Mouse (Mus musculus): Measurements from ENCODE around the gene Sec11a.
A peak's percentile ranks its signal among the peaks of the same experiment; 100 is the strongest.

Gene Sec11a

DNA sequence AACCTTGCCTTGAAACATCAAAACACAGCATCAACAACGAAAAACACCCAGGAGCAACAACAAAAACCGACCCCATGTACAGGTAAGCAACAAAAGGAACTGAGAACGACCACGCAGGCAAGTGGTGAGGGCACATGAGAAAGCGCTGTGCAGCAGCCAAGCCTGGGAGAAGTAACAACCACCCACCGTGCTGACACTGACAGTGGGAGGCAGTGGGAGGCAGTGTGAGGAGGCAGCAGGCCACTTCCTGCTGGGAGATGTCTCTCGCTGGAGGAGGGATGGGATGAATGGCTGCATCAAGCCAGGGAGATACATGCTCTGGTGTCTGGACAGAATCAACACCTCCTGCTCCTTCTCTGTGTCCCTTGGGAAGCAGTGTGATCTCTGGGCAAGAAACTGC is 50.4 kb downstream of the Sec11a start:
- no peak for DNase-seq (ENCODE audit: low spot score)

- no peak for DNase-seq (ENCODE audit: low spot score)
Observed at GRCm38 (mm10) chr7:80894815-80895519, 52.6 kb downstream of the Sec11a start.

- DNase-seq (ENCODE audit: low spot score): no peak
Observed at GRCm38 (mm10) chr7:80894196-80894595, 53.4 kb downstream of the Sec11a start.

DNA sequence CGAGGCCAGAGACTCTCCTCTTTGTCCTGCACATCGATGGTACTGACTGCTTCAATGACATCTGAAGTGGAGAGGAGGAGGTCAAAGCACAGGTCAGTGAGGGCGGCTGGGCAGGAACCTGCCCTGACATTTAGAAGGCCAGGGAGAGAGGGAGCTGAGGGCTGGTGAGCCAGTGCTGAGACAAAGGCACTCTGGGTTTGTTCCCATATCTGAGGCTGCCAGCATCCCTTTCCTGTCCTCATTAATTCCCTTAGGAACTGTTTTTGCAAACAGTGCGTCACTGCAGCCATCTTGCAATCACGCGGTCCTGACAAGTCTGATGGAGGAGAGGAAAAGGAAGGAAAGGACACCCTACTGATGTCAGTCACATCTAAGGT is 53.8 kb downstream of the Sec11a start:
- no peak for DNase-seq (ENCODE audit: low spot score)

DNA sequence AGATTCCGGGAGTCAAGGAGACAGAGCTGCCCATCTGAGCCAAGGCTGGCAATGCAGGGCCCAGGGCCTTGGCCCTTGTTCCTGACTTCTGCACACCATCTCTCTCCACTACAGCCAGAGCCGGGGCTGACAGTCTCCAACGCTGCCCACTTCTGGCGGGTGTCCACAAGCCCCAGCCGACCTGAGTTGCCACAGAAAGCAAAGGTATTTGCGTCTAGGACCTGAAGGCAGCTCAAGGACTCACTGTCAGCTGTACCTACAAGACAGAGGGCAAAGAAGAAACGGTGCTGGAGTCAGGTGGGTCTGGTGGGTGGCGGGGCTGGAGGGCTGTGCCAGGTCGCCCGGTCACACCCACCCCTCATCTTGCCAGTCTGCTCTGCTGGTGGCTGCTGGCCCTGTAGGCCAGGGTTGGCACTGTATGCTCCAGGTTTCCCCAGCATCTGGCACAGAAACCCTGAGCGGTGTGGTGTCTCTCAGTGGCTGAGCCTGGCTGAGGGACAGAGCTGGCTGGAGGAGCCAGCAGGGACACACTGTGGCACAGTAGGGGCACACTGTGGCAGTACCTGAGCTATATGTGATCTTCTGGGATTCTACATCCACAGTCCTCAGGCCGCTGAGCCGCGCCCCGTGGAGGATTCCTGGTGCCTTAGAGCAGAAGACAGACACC is 54.4 kb downstream of the Sec11a start:
- no peak for DNase-seq (ENCODE audit: low spot score)

DNA sequence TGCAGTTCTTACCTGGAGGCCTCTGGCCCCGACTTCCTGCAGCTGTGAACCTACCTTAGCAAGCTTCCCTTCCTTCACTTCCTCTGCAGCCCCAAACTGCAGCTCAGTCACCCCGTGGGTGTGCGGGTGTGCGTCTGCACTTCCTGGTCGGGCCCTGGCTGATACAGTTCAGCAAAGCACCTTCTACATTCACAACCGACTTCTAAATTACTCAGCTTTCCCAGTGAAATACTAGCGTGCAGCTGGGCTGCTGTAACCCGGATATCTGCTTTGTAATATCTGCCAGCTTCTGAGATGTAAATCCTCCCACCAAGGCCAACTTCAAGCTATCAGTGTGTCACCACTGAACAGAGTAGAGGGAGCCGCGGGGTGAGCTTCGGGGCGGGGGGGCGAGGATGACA is 57.7 kb downstream of the Sec11a start:
- DNase-seq (ENCODE audit: low spot score): no peak

DNA sequence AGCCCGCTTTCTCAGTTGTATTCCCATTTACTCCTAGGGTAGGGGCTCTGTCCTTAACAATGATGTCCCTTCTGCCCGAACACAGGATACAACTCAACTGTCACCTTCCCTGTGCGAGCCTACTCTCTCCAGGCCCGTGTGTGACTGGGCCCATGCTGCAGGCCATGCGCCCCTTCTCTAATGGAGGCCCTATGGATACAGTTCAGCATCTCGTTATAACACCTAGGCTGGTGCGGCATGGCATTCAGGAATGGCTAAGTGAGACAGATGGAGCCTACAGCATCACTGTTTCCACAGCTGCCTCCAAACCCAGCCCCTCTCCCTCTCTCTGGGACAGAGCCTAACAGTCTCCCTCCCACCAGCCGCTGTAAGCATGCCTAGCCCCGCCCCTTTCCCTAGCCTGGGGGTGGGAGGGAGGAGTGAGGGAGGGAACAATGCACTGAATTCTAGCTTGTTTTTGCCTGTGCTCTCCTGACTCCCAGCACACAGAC is 58.5 kb downstream of the Sec11a start:
- DNase-seq (ENCODE audit: low spot score): no peak

GRCm38 (mm10) chr7:80888595-80888994 is 59.0 kb downstream of the Sec11a start:
- DNase-seq (ENCODE audit: low spot score): no peak

DNA sequence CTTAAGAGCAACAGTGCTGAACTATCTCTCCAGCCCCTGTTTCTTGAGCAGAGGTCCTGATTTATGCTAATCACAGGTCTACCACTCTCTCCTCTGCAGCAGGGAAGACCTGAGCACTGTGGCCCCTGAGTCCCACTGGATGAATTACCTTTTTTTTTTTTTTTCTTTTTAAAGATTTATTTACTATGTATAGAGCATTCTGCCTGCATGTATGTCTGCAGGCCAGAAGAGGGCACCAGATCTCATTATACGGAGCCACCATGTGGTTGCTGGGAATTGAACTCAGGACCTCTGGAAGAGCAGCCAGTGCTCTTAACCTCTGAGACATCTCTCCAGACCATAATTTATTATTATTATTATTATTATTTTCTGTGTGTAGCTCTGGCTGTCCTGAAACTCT is 61.9 kb downstream of the Sec11a start:
- DNase-seq (ENCODE audit: low spot score): no peak

- no peak for DNase-seq (ENCODE audit: low spot score)
Observed at GRCm38 (mm10) chr7:80882830-80883505, 64.6 kb downstream of the Sec11a start.

DNA sequence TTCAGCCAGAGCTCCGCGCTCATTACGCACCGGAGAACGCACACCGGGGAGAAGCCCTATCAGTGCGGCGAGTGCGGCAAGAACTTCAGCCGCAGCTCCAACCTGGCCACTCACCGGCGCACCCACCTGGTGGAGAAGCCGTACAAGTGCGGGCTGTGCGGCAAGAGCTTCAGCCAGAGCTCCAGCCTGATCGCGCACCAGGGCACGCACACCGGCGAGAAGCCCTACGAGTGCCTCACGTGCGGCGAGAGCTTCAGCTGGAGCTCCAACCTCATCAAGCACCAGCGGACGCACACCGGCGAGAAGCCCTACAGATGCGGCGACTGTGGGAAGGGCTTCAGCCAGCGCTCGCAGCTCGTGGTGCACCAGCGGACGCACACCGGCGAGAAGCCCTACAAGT is 71.9 kb downstream of the Sec11a start:
- DNase-seq (ENCODE audit: low spot score): no peak

GRCm38 (mm10) chr7:80873631-80874030 is 73.9 kb downstream of the Sec11a start:
- DNase-seq (ENCODE audit: low spot score): no peak

DNA sequence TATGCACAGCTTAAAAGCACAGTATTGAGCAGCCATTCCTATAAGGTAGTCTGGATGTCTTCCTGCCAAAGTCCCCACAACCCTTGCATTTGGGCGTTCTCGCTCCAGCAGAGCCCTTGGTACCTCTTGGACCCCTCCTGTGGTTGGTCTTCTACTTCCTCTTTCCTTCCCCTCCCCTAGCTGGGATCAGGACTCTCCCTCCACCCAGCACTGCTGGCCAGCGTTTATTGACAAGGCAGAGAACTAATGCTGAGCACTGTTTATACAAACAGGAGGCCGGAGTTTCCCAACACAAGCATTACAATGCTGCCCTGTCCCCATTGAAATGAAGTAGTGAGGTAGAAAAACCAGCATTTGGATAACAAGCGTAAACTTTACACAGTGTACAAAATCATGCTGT is 74.5 kb downstream of the Sec11a start:
- no peak for DNase-seq (ENCODE audit: low spot score)

DNA sequence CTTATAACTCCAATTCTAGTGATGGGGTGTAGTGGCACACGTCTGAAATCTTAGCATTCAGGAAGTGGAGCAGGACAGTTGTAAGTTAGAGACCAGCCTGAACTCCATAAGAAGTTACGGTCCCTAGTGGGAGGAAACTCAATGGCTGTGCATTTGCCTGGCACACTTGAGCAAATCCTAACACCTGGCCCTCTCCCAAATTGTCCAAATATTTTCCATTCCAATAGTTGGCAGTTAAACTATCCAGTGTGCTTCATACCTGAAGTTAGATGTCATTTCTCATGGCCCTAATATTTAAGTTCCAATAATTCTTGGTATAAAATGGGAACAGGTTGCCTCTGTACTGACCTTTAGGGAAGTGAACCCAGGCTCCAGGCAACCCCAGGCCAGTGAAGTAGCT is 78.9 kb downstream of the Sec11a start:
- DNase-seq (ENCODE audit: low spot score): no peak

- DNase-seq (ENCODE audit: low spot score): no peak
Observed at GRCm38 (mm10) chr7:80866514-80867147, 80.9 kb downstream of the Sec11a start.

DNA sequence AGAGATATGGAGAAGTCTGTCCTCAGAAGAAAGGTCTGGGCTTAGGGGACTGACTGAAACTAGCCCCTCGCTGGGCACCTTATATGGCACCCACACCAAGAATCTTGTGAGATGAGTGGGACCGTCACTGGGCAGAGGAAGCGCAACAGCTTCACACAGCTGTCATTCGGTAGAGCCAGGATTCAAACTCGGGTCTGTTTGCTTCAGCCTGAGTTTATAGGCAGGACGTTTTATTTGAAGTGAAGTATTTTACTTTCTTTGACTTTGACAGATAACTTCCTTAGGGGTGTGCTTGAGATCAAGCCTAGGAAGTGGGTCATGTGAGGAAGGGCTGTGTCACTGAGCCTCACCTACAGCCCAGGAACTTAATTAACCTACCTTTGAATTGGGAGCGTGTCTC is 82.1 kb downstream of the Sec11a start:
- no peak for DNase-seq (ENCODE audit: low spot score)

DNA sequence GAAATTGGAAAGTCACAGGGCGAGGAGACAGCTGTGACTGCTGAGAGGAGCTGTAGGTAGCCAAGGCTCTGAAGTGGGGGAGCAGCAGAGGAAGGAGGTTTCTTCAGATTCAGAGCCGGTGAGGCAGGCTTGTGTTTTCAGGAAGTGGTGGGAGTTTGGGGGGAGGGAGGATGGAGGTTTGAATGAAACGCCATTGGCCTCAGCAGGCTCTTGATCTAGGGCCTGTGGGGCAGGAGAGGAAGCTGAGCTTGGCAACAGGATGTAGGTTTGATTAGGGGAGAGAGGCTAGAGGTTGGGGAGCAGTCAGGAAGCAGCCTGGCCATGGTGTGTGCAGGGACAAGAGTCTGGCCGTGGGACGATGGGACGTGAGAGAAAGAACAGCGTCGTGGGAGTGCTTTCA is 82.7 kb downstream of the Sec11a start:
- DNase-seq (ENCODE audit: low spot score): no peak

GRCm38 (mm10) chr7:80864151-80864550 is 83.4 kb downstream of the Sec11a start:
- no peak for DNase-seq (ENCODE audit: low spot score)

- DNase-seq (ENCODE audit: low spot score): no peak
Observed at GRCm38 (mm10) chr7:80863520-80863919, 84.1 kb downstream of the Sec11a start.

GRCm38 (mm10) chr7:80862475-80862874 is 85.1 kb downstream of the Sec11a start:
- DNase-seq (ENCODE audit: low spot score): no peak

- DNase-seq (ENCODE audit: low spot score): peak; percentile 69
Observed at GRCm38 (mm10) chr7:80860729-80861274, 86.8 kb downstream of the Sec11a start, which contains the start of gene Zscan2. Zscan2 (plus strand) TSS chr7:80860920.

DNA sequence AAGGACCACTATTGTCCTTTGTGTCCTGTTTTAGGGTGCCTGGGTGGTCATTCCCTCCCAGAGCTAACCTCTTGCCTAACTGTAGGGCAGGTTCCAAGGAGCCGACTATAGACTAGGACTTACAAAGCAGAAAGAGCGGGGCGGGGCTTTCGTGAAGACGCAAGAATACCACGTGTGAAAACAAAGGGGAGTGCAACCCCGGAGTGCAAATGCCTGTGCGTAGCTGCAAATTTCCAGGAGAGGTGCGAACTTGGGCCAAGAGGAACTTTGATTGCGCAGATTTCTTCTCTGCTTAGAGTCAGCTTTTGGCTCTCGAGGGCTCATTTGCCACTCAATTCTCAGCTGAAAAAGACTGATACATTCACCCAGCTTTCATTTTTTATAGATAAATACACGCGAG is 87.4 kb downstream of the Sec11a start:
- peak; percentile 34 for DNase-seq (ENCODE audit: low spot score)
